Mouse (Mus musculus): Measurements from ENCODE around the gene 4933405L10Rik.

GRCm38 (mm10) chr8:105685325-105685724 is 22.1 kb upstream of the 4933405L10Rik start:
- TF ChIP-seq CTCF (IDR thresholded peaks at IDR 0.05; ENCODE audit: control insufficient read depth, insufficient read depth, insufficient read length), result no peak
- no peak for TF ChIP-seq MYOG (IDR thresholded peaks at IDR 0.05; ENCODE audit: control insufficient read depth, extremely low read depth, insufficient read length)
- TF ChIP-seq MAX (IDR thresholded peaks at IDR 0.05), result no peak
- TF ChIP-seq MYOD1 (IDR thresholded peaks at IDR 0.05; ENCODE audit: control insufficient read depth, insufficient read length, low read depth), result no peak
- no peak for TF ChIP-seq USF1 (IDR thresholded peaks at IDR 0.05; ENCODE audit: low read depth)
